Mouse (Mus musculus) MEL (cell line): ENCODE results near the gene Cntnap2. TPM values are rescaled to one million over a fixed set of nuclear protein-coding genes. Genes with fewer than 3 reads are reported as not detected.
"Not testable (repeated sequence)": the region's sequence is repeated elsewhere in the genome, so short reads cannot be mapped to it uniquely, and the experiment has no call there.

Experiments
- DNase-seq: peaks from one replicate; pipeline ENCODE4 v3.0.0; 2011; ENCODE audit warnings: low read depth, low spot score
- H3K27ac ChIP-seq: 2 replicates; pipeline ENCODE4 v1.5.1; 2012; ENCODE audit warnings: low read depth, mild to moderate bottlenecking, control low read depth, low read length, moderate library complexity; ENCODE audit not compliant: control insufficient read depth
- H3K27me3 ChIP-seq, 2 experiments: fragments of 150-350 bp in 1 of 2; sonication (generic) in 1 of 2; 2 replicates each; pipeline ENCODE4 v1.6.1; 2012; ENCODE audit warnings: low read length in 2 of 2, mild to moderate bottlenecking in 2 of 2, improper control_type of control experiment in 1 of 2, moderate library complexity in 1 of 2; ENCODE audit not compliant: insufficient read depth in 2 of 2, control insufficient read depth in 1 of 2
- H3K36me3 ChIP-seq, 2 experiments: 2 replicates each; pipeline ENCODE4 v1.6.1; 2012 to 2014; ENCODE audit warnings: low read length in 2 of 2, improper control_type of control experiment in 1 of 2, inconsistent platforms in 1 of 2, mild to moderate bottlenecking in 1 of 2; ENCODE audit not compliant: insufficient read depth in 2 of 2, control insufficient read depth in 1 of 2
- H3K4me1 ChIP-seq, 2 experiments: fragments of 150-350 bp in 1 of 2; sonication (generic) in 1 of 2; 2 replicates each; pipeline ENCODE4 v1.6.1; 2012; ENCODE audit warnings: low read length in 2 of 2, improper control_type of control experiment in 1 of 2, mild to moderate bottlenecking in 1 of 2; ENCODE audit not compliant: insufficient read depth in 2 of 2, control insufficient read depth in 1 of 2
- H3K4me3 ChIP-seq, 2 experiments: fragments of 150-350 bp in 1 of 2; sonication (generic) in 1 of 2; 2 replicates each; pipeline ENCODE4 v1.5.1; 2012; ENCODE audit warnings: low read depth in 2 of 2, low read length in 2 of 2, mild to moderate bottlenecking in 2 of 2, moderate library complexity in 2 of 2, control low read depth in 1 of 2, improper control_type of control experiment in 1 of 2; ENCODE audit not compliant: control insufficient read depth in 1 of 2, insufficient read depth in 1 of 2
- H3K79me2 ChIP-seq: 2 replicates; pipeline ENCODE4 v1.6.1; 2012; ENCODE audit warnings: mild to moderate bottlenecking, low read length, moderate library complexity; ENCODE audit not compliant: control insufficient read depth, poor library complexity, insufficient read depth
- H3K9ac ChIP-seq: 2 replicates; pipeline ENCODE4 v1.6.1; 2012; ENCODE audit warnings: low read depth, mild to moderate bottlenecking, control low read depth, low read length, moderate library complexity; ENCODE audit not compliant: control insufficient read depth, poor library complexity, severe bottlenecking
- H3K9me3 ChIP-seq: fragments of 150-350 bp; sonication (generic); replicated peaks from 2 replicates; pipeline ENCODE4 v1.6.1; 2012; ENCODE audit warnings: mild to moderate bottlenecking, low read length, improper control_type of control experiment, moderate library complexity; ENCODE audit not compliant: insufficient read depth
- E2F4 ChIP-seq: IDR thresholded peaks from 2 replicates; pipeline ENCODE4 v1.6.1; 2011; ENCODE audit warnings: low read depth, low read length, improper control_type of control experiment, borderline replicate concordance
- EP300 ChIP-seq, 2 experiments: IDR thresholded peaks; 2 replicates each; pipeline ENCODE4 v1.6.1; 2011; ENCODE audit warnings: improper control_type of control experiment in 2 of 2, low read length in 2 of 2, low read depth in 1 of 2, mild to moderate bottlenecking in 1 of 2
- GATA1 ChIP-seq: IDR thresholded peaks from 2 replicates; pipeline ENCODE4 v1.6.1; 2011; ENCODE audit warnings: low read depth, low read length, improper control_type of control experiment
- KAT2A ChIP-seq: conservative IDR thresholded peaks from 2 replicates; pipeline ENCODE4 v1.6.1; 2012; ENCODE audit warnings: low read depth, low read length, improper control_type of control experiment, inconsistent platforms
- MAFK ChIP-seq: IDR thresholded peaks from 2 replicates; pipeline ENCODE4 v1.6.1; 2011; ENCODE audit warnings: low read depth, mild to moderate bottlenecking, low read length, improper control_type of control experiment, borderline replicate concordance
- MAX ChIP-seq: IDR thresholded peaks from 2 replicates; pipeline ENCODE4 v1.6.1; 2011; ENCODE audit warnings: low read length, improper control_type of control experiment
- MAZ ChIP-seq: IDR thresholded peaks from 2 replicates; pipeline ENCODE4 v1.6.1; 2012; ENCODE audit warnings: low read depth, mild to moderate bottlenecking, inconsistent platforms, low read length, improper control_type of control experiment
- MEF2A ChIP-seq: IDR thresholded peaks from 2 replicates; pipeline ENCODE4 v1.6.1; 2014; ENCODE audit warnings: low read depth, mild to moderate bottlenecking, inconsistent platforms, low read length, improper control_type of control experiment; ENCODE audit not compliant: poor library complexity, insufficient replicate concordance, severe bottlenecking; ENCODE audit errors: extremely low read depth
- MYB ChIP-seq: IDR thresholded peaks from 2 replicates; pipeline ENCODE4 v1.6.1; 2011; ENCODE audit warnings: mild to moderate bottlenecking, low read depth, low read length, improper control_type of control experiment
- MYC ChIP-seq: IDR thresholded peaks from 2 replicates; pipeline ENCODE4 v1.6.1; 2011; ENCODE audit warnings: low read depth, mild to moderate bottlenecking, low read length, improper control_type of control experiment, moderate library complexity
- NELFE ChIP-seq: IDR thresholded peaks from 2 replicates; pipeline ENCODE4 v1.6.1; 2011; ENCODE audit warnings: low read depth, low read length, improper control_type of control experiment
- POLR2A ChIP-seq, 2 experiments: IDR thresholded peaks; 2 replicates each; pipeline ENCODE4 v1.6.1; 2011 to 2012; ENCODE audit warnings: low read length in 2 of 2, mild to moderate bottlenecking in 2 of 2, control low read depth in 1 of 2, improper control_type of control experiment in 1 of 2, low read depth in 1 of 2, moderate library complexity in 1 of 2; ENCODE audit not compliant: control insufficient read depth in 1 of 2, insufficient read depth in 1 of 2, poor library complexity in 1 of 2
- POLR2AphosphoS2 ChIP-seq: IDR thresholded peaks from 2 replicates; pipeline ENCODE4 v1.6.1; 2011; ENCODE audit warnings: low read length, improper control_type of control experiment
- POLR2AphosphoS5 ChIP-seq: IDR thresholded peaks from 2 replicates; pipeline ENCODE4 v1.6.1; 2012; ENCODE audit warnings: low read depth, borderline replicate concordance, mild to moderate bottlenecking, inconsistent platforms, low read length, moderate library complexity, mixed read lengths
- RAD21 ChIP-seq: IDR thresholded peaks from 2 replicates; pipeline ENCODE4 v1.6.1; 2011; ENCODE audit warnings: mild to moderate bottlenecking, low read depth, low read length, improper control_type of control experiment
- RCOR1 ChIP-seq: IDR thresholded peaks from 2 replicates; pipeline ENCODE4 v1.6.1; 2012; ENCODE audit warnings: low read depth, mild to moderate bottlenecking, inconsistent platforms, low read length, improper control_type of control experiment
- SIN3A ChIP-seq: IDR thresholded peaks from 2 replicates; pipeline ENCODE4 v1.6.1; 2012; ENCODE audit warnings: low read length, improper control_type of control experiment, inconsistent platforms
- TAL1 ChIP-seq: IDR thresholded peaks from 2 replicates; pipeline ENCODE4 v1.6.1; 2012; ENCODE audit warnings: mild to moderate bottlenecking, inconsistent platforms, low read length, moderate library complexity, mixed read lengths
- TBP ChIP-seq: IDR thresholded peaks from 2 replicates; pipeline ENCODE4 v1.8.0; 2011; ENCODE audit warnings: low read depth, low read length, improper control_type of control experiment
- TCF12 ChIP-seq: IDR thresholded peaks from 2 replicates; pipeline ENCODE4 v1.6.1; 2014; ENCODE audit warnings: low read depth, mild to moderate bottlenecking, inconsistent platforms, low read length, improper control_type of control experiment, moderate library complexity
- UBTF ChIP-seq: IDR thresholded peaks from 2 replicates; pipeline ENCODE4 v1.6.1; 2012; ENCODE audit warnings: low read depth, mild to moderate bottlenecking, inconsistent platforms, low read length, improper control_type of control experiment, moderate library complexity, borderline replicate concordance; ENCODE audit not compliant: insufficient read depth
- USF1 ChIP-seq: IDR thresholded peaks from 2 replicates; pipeline ENCODE4 v1.6.1; 2014; ENCODE audit warnings: low read depth, mild to moderate bottlenecking, inconsistent platforms, low read length, improper control_type of control experiment, moderate library complexity
- USF2 ChIP-seq, 2 experiments: IDR thresholded peaks; 2 replicates each; pipeline ENCODE4 v1.6.1; 2011 to 2012; ENCODE audit warnings: improper control_type of control experiment in 2 of 2, low read length in 2 of 2, borderline replicate concordance in 1 of 2, inconsistent platforms in 1 of 2, low read depth in 1 of 2, mild to moderate bottlenecking in 1 of 2; ENCODE audit not compliant: insufficient read depth in 1 of 2
- ZC3H11A ChIP-seq: IDR thresholded peaks from 2 replicates; pipeline ENCODE4 v1.6.1; 2012; ENCODE audit warnings: low read depth, mild to moderate bottlenecking, inconsistent platforms, low read length, improper control_type of control experiment
- ZNF384 ChIP-seq: IDR thresholded peaks from 2 replicates; pipeline ENCODE4 v1.6.1; 2012; ENCODE audit warnings: low read depth, mild to moderate bottlenecking, inconsistent platforms, low read length, improper control_type of control experiment
- polyA plus RNA-seq, 2 experiments: library from polyadenylated mRNA; stranded (reverse) in 1 of 2; unstranded in 1 of 2; fragments of >175 nt in 1 of 2; fragments of >200 nt in 1 of 2; gene quantifications; 2 replicates each; pipeline versions ENCODE4 v1.2.1 to v1.2.4; 2012; ENCODE audit warnings: low replicate concordance in 2 of 2, low read depth in 1 of 2; ENCODE audit not compliant: insufficient read length in 2 of 2, insufficient read depth in 1 of 2, missing spikeins in 1 of 2
- total RNA-seq: library from RNA; depleted of rRNA; stranded (reverse); fragments of 300-350 nt; gene quantifications from 2 replicates; pipeline ENCODE4 v1.2.3, GENCODE M21; 2012

The Cntnap2 gene
- total and polyA plus RNA-seq, 3 experiments, result 0.01 TPM; not detected in 2

DNA sequence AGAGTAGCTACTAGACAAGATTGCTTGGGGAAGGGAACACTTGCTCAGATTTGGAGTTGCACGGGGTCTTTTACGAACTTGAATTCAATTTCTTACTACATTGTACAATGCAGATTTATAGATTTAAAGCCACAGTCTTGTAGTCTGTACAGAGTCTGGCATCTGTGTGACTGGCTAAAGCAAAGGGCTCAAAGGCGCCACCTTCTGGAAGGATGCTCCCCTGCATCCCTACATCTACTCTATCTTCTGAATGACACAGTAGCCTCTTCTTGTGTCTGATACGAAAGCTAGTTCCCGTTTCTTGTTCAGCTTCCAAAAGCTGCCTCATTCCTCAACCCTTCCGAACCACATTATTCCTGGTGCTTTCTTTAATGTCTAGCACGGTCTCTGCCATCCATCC, 2129.0 kb downstream of the Cntnap2 start (continued):
- TF ChIP-seq RAD21, result peak; percentile 4
- no peak for TF ChIP-seq RCOR1
- no peak for TF ChIP-seq USF1
- TF ChIP-seq MAX, result no peak
- no peak for TF ChIP-seq SIN3A
- no peak for TF ChIP-seq MEF2A
- TF ChIP-seq POLR2AphosphoS5, result no peak
- TF ChIP-seq GATA1, result no peak
- TF ChIP-seq KAT2A, result no peak
- TF ChIP-seq MYB, result no peak
- TF ChIP-seq TBP, result no peak
- TF ChIP-seq ZC3H11A, result no peak
- no peak for TF ChIP-seq NELFE
- TF ChIP-seq POLR2AphosphoS2, result no peak

DNA sequence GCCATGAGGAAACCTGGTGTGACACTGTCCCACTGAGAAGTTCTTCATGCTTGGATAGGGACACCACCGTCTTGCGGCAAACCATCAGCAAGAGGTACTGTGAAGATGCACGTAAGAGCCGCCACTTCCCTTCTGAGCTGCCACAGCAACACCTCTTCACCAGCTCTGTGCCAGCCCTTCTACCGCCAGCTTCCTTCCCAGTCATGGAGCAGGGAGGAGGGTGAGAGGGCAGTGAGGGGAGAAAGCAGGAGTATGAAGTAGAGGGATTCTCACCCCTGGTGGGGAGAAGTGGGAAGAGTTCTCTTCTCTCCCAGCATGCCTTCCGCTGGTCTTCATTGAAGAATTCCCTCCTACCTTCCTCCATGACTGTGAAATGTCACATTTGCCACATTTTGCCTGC, 2129.4 kb downstream of the Cntnap2 start:
- H3K27ac ChIP-seq, H3K36me3 ChIP-seq, DNase-seq, H3K9ac ChIP-seq, H3K27me3 ChIP-seq, H3K9me3 ChIP-seq, H3K4me1 ChIP-seq, H3K79me2 ChIP-seq: not testable (repeated sequence)
- H3K4me3 ChIP-seq, result peak overlapping the region; percentile 17 to 22; a peak in 2 of 4 replicates

- H3K79me2 ChIP-seq, result no peaks in the 10 kb centered on the region
- TF ChIP-seq E2F4, result no peak
- TF ChIP-seq USF2 (IDR thresholded peaks at IDR 0.05; ENCODE audit: borderline replicate concordance in 1 of 2, insufficient read depth in 1 of 2, low read depth in 1 of 2, low read length in 2 of 2), result no peak
- no peak for TF ChIP-seq TAL1
- TF ChIP-seq UBTF, result no peak
- no peak for TF ChIP-seq GATA1
- no peak for TF ChIP-seq EP300 (IDR thresholded peaks at IDR 0.05; ENCODE audit: low read depth in 1 of 2, low read length in 2 of 2)
- TF ChIP-seq MYC, result no peak
- no peak for TF ChIP-seq POLR2A (IDR thresholded peaks at IDR 0.05; ENCODE audit: control insufficient read depth in 1 of 2, insufficient read depth in 1 of 2, low read depth in 1 of 2, low read length in 2 of 2, poor library complexity in 1 of 2)
- TF ChIP-seq MYB, result no peak
- TF ChIP-seq MAZ, result no peak
- no peak for TF ChIP-seq USF1
- TF ChIP-seq MAFK, result no peak
- TF ChIP-seq POLR2AphosphoS2, result no peak
- no peak for TF ChIP-seq RAD21
- TF ChIP-seq RCOR1, result no peak
- TF ChIP-seq ZNF384, result no peak
- no peak for TF ChIP-seq MAX
- no peak for TF ChIP-seq TCF12
- TF ChIP-seq SIN3A, result no peak
- no peak overlapping the region for H3K4me3 ChIP-seq
- DNase-seq, result no peak
- H3K9me3 ChIP-seq, result no peaks in the 10 kb centered on the region
- no peak overlapping the region for H3K9ac ChIP-seq
- no peak overlapping the region for H3K27ac ChIP-seq
- no peaks in the 10 kb centered on the region for H3K27me3 ChIP-seq
- H3K4me1 ChIP-seq, result peaks cover 0 to 4% of the 10 kb centered on the region in 2 experiments; a peak in 2 of 4 replicates
- no peaks in the 10 kb centered on the region for H3K36me3 ChIP-seq
Observed at GRCm38 (mm10) chr6:47190282-47190681, 2131.1 kb downstream of the Cntnap2 start.
